Mouse (Mus musculus) layer of hippocampus, postnatal 36 days (tissue): ENCODE results near the gene Sh3gl2. TPM values are rescaled to one million over a fixed set of nuclear protein-coding genes. Genes with fewer than 3 reads are reported as not detected.
A peak's percentile ranks its signal among the peaks of the same experiment; 100 is the strongest.

ENCODE experiments used
- DNase-seq, 2 experiments: peaks; one replicate each; pipeline ENCODE4 v3.0.0; 2022
- total RNA-seq, 2 experiments: library from RNA; stranded (reverse); gene quantifications; 2 replicates each; pipeline ENCODE4 v1.2.3; 2021

Gene Sh3gl2
- total RNA-seq: 100 to 1,000 TPM; 280 to 322 TPM

DNA sequence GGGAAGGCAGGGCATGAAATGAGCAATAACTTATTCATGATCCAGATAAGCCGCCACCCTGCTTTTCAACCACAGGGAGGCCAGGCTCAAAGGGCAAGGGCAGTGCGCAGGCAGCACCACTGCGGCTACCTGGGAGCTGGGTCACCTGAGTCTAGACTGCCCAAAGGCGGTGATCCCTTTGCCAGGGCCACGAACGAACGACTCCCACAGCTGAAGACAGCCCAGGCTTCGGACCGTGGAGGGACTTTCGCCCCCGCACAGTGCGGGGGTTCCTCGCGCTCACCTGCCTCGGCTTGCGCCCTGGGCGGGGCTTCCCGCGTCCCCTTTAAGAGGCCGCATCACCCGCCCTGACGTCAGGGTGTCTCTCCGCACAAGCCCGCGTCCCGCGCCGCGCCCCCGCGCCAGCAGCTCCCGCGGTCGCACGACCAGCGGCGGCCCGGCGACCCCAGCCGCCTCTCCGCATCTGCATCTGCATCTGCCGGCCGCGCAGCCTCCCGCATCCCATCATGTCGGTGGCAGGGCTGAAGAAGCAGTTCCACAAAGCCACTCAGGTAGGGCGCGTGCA, at the start of gene Sh3gl2:
TSS of gene Sh3gl2 (plus strand) at position 56 of the 565 bp plus-strand sequence.
- peak; percentile 76 to 80 for DNase-seq

GRCm38 (mm10) chr4:85161156-85161555, 43.8 kb upstream of the Sh3gl2 start:
- DNase-seq: no peak

DNA sequence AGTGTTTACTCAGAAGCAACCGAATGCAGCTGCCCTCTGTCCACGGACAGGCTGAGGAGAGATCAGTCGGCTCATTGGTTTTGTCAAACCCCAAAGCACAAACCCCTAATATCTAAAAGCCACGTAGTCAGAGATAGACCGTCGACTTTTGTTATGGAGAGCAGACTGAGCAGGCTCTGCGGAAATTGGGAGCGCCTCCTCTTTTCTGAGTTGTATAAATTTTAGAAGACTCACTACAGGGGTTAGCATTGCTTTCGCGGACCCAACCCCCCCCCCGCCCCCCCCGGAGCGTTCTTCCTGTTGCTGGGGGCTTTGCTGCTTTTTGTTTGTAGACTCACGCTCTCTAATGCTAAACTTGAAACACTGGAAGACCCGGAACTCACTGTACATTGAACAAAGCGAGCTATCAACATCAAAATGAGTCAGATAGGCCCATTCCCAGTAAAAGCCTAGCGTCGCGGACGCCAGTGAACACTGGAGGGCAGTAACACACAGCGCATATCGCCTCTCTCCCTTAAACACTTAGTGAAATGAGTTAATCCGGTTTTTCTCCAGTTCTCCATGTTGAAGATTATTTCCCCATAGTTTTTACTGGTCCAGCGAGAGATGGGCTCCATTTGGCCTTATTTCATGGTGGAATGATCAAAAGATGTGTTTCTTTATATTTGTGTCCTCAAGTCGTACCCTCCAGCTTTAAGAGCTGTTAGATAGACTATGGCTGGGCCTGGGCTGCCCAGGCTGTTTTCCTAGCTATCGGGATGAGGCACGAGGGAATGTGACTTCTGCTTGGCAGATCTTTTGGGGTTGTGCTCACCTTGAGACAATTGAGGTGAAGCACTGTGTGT, 42.2 kb upstream of the Sh3gl2 start:
- DNase-seq: peak; percentile 37 to 51

- DNase-seq: no peak
Measured at GRCm38 (mm10) chr4:85163313-85163615, 41.7 kb upstream of the Sh3gl2 start.

GRCm38 (mm10) chr4:85168001-85168400, 36.9 kb upstream of the Sh3gl2 start:
- no peak for DNase-seq

- no peak for DNase-seq
Measured at GRCm38 (mm10) chr4:85175466-85175865, 29.5 kb upstream of the Sh3gl2 start.

GRCm38 (mm10) chr4:85178394-85179051, 26.4 kb upstream of the Sh3gl2 start:
- DNase-seq: no peak

DNA sequence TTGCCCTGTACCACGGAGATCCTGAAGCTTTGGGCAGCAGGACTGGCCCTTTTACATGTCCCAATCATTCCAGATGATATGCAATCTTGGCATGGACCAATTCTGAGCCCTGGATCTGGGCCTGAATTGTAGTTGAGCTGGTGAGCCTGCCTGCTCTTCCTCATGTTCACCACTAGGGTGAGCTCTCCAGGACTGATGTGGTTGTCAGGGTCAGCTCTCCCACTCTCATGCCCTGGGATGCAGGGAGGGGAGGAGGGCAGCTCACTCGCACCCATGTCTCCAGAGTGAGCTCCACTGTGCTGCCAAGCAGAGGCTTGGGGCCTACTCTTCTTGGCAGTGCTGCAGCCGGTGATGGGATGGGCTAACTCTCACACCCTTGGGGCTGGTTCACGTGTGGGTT, 18.9 kb upstream of the Sh3gl2 start:
- DNase-seq: no peak

- peak; percentile 43 to 48 for DNase-seq
Measured at GRCm38 (mm10) chr4:85196201-85196600, 8.7 kb upstream of the Sh3gl2 start.

- no peak for DNase-seq
Measured at GRCm38 (mm10) chr4:85198431-85198830, 6.5 kb upstream of the Sh3gl2 start.

DNA sequence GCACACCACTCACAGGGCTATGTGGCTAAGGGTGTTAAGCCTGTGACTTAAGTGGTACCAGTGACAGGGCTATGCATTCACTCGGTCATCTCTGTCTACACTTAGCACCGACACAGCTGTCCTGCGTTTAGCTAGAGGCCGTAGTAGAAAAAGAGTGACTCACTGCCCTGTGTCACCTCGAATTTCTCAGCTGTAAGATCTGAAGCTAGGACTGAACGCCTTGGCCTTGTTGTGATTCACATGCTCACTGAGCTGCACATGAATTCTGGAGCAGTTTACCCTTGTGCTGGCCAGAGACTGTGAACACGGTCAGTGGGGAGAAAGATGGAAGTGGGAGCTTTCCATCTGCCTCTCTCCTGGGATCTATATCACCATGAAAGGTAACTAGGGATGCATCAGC, 2.3 kb upstream of the Sh3gl2 start:
- DNase-seq: no peak

GRCm38 (mm10) chr4:85205636-85206211, 798 bp downstream of the Sh3gl2 start:
- peak in 1 of 2 experiments; percentile 58 for DNase-seq

GRCm38 (mm10) chr4:85206675-85207400, 1.9 kb downstream of the Sh3gl2 start:
- DNase-seq: no peak

- DNase-seq: no peak
Measured at GRCm38 (mm10) chr4:85207515-85207914, 2.6 kb downstream of the Sh3gl2 start.

DNA sequence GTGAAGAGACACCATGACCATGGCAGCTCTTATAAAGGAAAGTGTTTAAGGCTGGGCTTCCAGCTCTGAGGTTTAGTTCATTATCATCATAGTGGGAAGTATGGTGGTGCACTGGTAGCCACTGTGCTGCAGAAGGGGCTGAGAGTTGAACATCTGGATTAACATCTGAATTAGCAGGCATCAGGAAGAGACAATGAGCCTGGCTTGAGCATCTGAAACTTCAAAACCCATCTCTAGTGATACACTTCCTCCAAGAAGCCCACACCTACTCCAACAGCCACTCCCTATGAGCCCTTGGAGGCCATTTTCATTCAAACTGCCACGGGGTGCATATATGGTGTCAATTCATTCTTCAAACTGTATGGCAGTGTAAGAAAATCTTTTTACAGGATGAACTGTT, 3.6 kb downstream of the Sh3gl2 start:
- DNase-seq: no peak

DNA sequence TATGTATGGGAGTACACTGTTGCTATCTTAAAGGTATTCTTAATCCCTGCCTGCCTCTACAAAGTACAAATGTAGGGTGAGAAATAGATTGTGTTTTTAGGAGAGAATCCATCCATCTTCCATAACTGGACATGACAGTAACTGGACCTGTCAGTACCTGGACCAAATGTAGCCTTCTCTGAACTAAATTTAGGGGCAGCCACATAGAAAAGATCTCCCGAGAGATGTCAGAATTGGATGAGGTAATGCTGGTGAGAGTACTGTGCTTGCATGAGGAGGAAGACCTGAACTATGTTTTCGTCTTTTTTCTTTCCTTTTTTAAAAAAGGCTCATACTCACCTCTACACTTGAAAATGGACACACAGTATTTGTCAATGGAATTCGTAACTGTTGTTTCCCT, 6.0 kb downstream of the Sh3gl2 start:
- DNase-seq: no peak

DNA sequence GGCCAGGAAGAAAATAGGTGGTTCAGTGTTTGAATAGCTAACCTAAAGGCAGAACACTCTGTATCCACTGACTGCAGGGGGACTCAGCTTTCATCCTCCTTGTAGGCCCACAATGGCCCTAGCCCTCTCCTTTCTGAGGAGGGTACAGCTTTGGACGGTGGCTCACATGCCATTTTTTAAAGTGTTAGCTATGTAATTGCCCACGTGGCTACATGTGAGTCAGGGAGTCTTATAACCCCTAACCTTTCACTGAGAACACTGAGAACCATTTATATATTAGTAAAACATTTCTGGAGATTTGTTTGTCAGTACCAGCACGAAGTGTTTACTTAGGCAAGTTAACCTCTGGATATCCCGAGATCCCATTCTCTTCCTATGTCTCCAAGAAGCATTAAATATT, 12.1 kb downstream of the Sh3gl2 start:
- no peak for DNase-seq

DNA sequence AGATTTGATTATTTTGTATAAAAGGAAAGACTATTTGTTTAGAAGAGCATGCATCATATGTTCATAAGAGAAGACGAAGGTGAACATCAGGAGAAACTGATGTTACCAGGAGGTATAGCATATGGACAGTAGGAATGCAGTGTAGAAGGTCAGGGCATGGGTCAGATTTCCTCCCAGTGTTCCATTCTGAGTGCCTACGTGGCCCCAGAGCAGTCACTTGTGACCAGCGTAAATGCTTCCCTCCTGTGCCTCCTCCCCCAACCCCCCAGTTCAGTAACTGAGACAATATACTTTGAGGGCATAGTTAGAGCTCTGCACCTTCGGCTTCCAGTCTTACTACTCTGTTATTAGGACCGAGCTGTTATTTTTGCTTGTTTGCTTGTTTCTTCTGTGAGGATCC, 17.8 kb downstream of the Sh3gl2 start:
- no peak for DNase-seq

DNA sequence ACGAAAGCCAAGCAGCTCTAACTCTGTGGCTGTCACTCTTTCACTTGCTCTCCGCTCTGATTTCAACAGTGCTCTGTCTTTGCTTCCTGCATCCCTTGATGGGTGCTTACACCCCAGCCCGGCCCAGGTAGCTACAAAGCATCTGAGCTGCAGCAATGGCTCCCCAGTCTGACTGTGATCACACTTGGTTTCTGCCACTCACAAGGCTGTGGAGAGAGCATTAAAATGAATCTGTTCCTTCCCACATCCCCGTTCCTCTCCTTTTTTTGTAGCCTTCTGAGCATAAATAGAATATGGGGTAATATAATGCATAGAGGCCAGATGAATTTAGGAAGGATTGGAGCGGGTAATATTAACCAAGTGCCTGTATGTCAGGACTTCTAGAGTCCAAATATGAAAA, 21.8 kb downstream of the Sh3gl2 start:
- DNase-seq: no peak

DNA sequence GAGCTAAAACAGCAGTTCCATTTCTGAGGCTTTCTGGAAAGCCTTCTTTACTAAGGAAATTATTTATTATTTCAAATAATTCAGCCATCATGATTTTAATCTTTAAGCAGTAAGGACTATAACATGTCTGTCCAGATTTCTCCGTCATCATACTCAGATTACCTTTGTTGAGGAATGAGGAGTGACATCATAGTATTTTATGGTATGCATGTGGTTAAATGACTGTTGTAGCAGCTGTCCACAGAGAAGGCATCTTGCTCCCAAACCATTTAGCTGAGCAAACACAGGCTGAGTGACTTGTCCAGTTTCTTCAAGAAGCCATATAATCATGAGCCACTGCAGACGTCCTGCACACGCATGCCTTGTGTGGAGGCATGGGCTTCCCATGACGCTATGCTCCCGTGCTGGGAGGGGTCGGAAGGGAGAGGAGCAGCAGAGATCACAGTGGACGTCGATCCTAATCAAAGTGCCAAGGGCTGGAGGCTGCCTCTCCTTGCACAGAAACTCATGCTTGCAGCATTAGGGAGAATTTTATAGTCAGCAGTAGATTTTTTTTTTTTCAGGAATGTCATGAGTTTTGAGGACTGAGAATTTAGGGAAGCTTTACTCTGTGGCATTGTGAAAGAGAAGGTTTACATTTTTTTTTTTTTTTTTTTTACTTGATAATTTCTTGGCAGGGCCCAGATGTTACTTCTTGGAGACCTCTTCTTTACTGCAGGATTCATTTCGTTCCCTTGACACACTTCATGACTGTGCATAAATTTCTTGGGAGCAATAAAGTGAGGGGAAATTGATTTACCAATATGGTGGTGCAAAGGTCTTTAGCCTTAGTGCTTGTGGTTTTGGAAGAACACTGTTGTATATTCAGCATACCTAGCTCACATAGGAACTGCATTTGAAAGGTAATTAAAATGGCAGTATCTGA, 23.0 kb downstream of the Sh3gl2 start:
- DNase-seq: no peak

- no peak for DNase-seq
Measured at GRCm38 (mm10) chr4:85228589-85228948, 23.6 kb downstream of the Sh3gl2 start.
